Mouse (Mus musculus) heart, adult 9 months (tissue): ENCODE data around the gene Rcc1.
"Not testable (repeated sequence)": the region's sequence is repeated elsewhere in the genome, so short reads cannot be mapped to it uniquely, and the experiment has no call there.

Experiments used
- DNase-seq, 2 experiments: peaks; one replicate each; pipeline ENCODE4 v3.0.0; 2022; ENCODE audit warnings: low spot score in 2 of 2

Rcc1 gene

DNA sequence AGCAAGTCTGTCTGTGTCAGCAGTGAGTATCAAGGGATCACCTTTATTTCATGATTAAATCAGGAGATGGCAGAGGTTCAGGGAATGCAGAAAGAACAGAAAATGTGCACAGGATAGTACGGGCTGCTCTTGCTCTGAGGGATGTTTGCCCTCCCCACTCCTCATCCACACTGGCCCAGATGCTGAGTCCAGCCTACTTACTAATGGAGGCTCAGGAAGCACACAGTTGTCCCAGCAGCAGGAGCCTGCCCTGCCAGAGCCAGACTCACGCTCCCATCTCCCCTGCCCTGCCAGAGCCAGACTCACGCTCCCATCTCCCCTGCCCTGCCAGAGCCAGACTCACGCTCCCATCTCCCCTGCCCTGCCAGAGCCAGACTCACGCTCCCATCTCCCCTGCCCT lies 64.6 kb downstream of the Rcc1 start:
- not testable (repeated sequence) for DNase-seq
